8 mouse cellular contexts compared by ENCODE assay signal in the genomic region with DNA sequence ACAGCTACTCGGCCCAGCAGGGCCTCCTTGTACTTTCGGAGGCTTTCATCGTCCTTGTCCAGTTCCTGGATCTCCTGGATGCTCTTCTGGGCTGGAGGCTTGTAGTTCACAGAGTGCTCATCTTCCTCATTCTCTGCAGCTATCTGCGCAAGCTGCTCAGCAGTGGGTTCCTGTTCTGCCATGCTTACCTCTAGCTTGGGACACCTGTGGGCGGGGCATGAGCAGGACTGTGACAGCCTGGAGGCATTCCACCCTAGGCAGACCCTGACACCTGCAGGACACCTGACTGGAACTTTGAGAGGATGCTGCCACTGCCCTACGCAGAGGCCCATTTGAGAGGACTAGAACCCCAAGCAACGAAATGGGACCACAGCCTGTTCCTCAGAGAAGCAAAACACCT. TPM values are rescaled to one million over a fixed set of nuclear protein-coding genes. Genes with fewer than 3 reads are reported as not detected.
DNase-seq lines count a peak whose midpoint lies in the region; ATAC-seq and TF ChIP-seq lines count a peak whose summit lies in the region.

No protein-coding gene starts in this region.

- H3K9me3 ChIP-seq in intestine, embryonic 14.5 days (ENCODE audit: control insufficient read depth, low read length): peaks cover 4% of the 10 kb centered on the region; the same call in 1 of the 2 replicates
- no peaks in the 10 kb centered on the region; the same call in 1 of the 2 replicates for H3K9me3 ChIP-seq in liver, embryonic 15.5 days (replicated peaks)

- H3K36me3 ChIP-seq in intestine, embryonic 14.5 days (ENCODE audit: control insufficient read depth, insufficient read depth, low read length): peaks cover 42% of the 10 kb centered on the region
- peaks cover 47% of the 10 kb centered on the region for H3K36me3 ChIP-seq in liver, embryonic 15.5 days (replicated peaks)
- H3K36me3 ChIP-seq in small intestine, adult 2 months (ENCODE audit: control insufficient read depth, insufficient read depth, low read length): peaks cover 26% of the 10 kb centered on the region

- H3K27ac ChIP-seq in embryonic fibroblast, embryonic 13.5 days (ENCODE audit: insufficient read depth, low read length): peak overlapping the region; percentile 91
- peak overlapping the region; percentile 91; the same call in 1 of the 2 replicates for H3K27ac ChIP-seq in intestine, embryonic 14.5 days (ENCODE audit: low read depth)
- H3K27ac ChIP-seq in liver, embryonic 15.5 days (replicated peaks): peak overlapping the region; percentile 88
- H3K27ac ChIP-seq in small intestine, adult 2 months (ENCODE audit: insufficient read depth, low read depth, low read length): peak overlapping the region; percentile 73

- peak; percentile 31 to 36 for DNase-seq in spleen, adult 18-20 months
- no peak for DNase-seq in spleen, adult 12 weeks (ENCODE audit: low spot score)
- DNase-seq in intestine, embryonic 14.5 days (ENCODE audit: low spot score): peak; percentile 59
- no peak for DNase-seq in right cerebral cortex, postnatal 4 days
- no peak for DNase-seq in ovary, postnatal 10 days (ENCODE audit: low spot score)

- no peaks in the 10 kb centered on the region for H3K27me3 ChIP-seq in intestine, embryonic 14.5 days (replicated peaks; ENCODE audit: control insufficient read depth, insufficient read depth, low read length)
- H3K27me3 ChIP-seq in liver, embryonic 15.5 days: no peaks in the 10 kb centered on the region
- H3K27me3 ChIP-seq in small intestine, adult 2 months (ENCODE audit: control insufficient read depth, insufficient read depth, low read length): no peaks in the 10 kb centered on the region

- peak overlapping the region; percentile 97 for H3K4me2 ChIP-seq in intestine, embryonic 14.5 days (ENCODE audit: low read length)
- peak overlapping the region; percentile 99 for H3K4me2 ChIP-seq in liver, embryonic 15.5 days

- H3K4me3 ChIP-seq in embryonic fibroblast, embryonic 13.5 days (ENCODE audit: insufficient read depth, low read length): peak overlapping the region; percentile 97
- peak overlapping the region; percentile 89 for H3K4me3 ChIP-seq in intestine, embryonic 14.5 days (ENCODE audit: low read depth, low read length)
- H3K4me3 ChIP-seq in liver, embryonic 15.5 days (replicated peaks): peak overlapping the region; percentile 83
- H3K4me3 ChIP-seq in small intestine, adult 2 months (ENCODE audit: low read depth, low read length): peak overlapping the region; percentile 81

- WGBS in intestine, embryonic 14.5 days: 55% methylated on average over 7 of the region's 7 CpGs
- 40% methylated on average over 7 of the region's 7 CpGs for WGBS in liver, embryonic 15.5 days (ENCODE audit: insufficient replicate concordance)
- 21% methylated on average over 7 of the region's 7 CpGs for WGBS in small intestine, adult 2 months

- H3K4me1 ChIP-seq in embryonic fibroblast, embryonic 13.5 days (ENCODE audit: control insufficient read depth, insufficient read depth, low read length): 0 out of 2 replicates have a peak, but pooled peaks cover 6% of the 10 kb centered on the region
- peaks cover 19% of the 10 kb centered on the region for H3K4me1 ChIP-seq in intestine, embryonic 14.5 days (replicated peaks; ENCODE audit: control insufficient read depth, insufficient read depth, low read length)
- peaks cover 63% of the 10 kb centered on the region for H3K4me1 ChIP-seq in liver, embryonic 15.5 days (replicated peaks)
- peaks cover 38% of the 10 kb centered on the region for H3K4me1 ChIP-seq in small intestine, adult 2 months (ENCODE audit: control insufficient read depth, insufficient read depth, insufficient read length, low read length)

- TF ChIP-seq POLR2A in embryonic fibroblast, embryonic 13.5 days (IDR thresholded peaks at IDR 0.05; ENCODE audit: low read depth, low read length): peak; percentile 9; the same call in 1 of the 2 replicates
- TF ChIP-seq POLR2A in small intestine, adult 2 months (IDR thresholded peaks at IDR 0.05; ENCODE audit: low read depth, low read length): no peak; the same call in 1 of the 2 replicates

- H3K9ac ChIP-seq in intestine, embryonic 14.5 days (ENCODE audit: low read length): peak overlapping the region; percentile 93
- peak overlapping the region; percentile 87 for H3K9ac ChIP-seq in liver, embryonic 15.5 days

- no peak for TF ChIP-seq CTCF in embryonic fibroblast, embryonic 13.5 days (IDR thresholded peaks at IDR 0.05; ENCODE audit: borderline replicate concordance, insufficient read depth, low read length)
- TF ChIP-seq CTCF in small intestine, adult 2 months (IDR thresholded peaks at IDR 0.05; ENCODE audit: extremely low read depth, insufficient read length, insufficient replicate concordance, low read depth, low read length): no peak

- ATAC-seq in intestine, embryonic 14.5 days (replicated peaks; ENCODE audit: low FRiP score, low TSS enrichment, low read depth): no peak
- no peak for ATAC-seq in liver, embryonic 15.5 days (ENCODE audit: insufficient read depth)

RNA-seq across cellular contexts. Expression of a gene that starts 1.2 kb away (rescaled TPM):
- 500 and 534 TPM in 2 replicates for polyA plus RNA-seq in embryonic fibroblast, embryonic 13.5 days (2011; ENCODE audit: insufficient read length, low read depth, missing spikeins)
- 627 and 633 TPM in 2 replicates for polyA plus RNA-seq in intestine, embryonic 14.5 days (2014; fragmentation: Nextera tagmentation; extraction: Ambion mirVana)
- polyA plus RNA-seq in liver, embryonic 15.5 days (2015; fragmentation: Nextera tagmentation; extraction: Ambion mirVana): 222 and 238 TPM in 2 replicates
- 489 and 1,022 TPM in 2 replicates for polyA plus RNA-seq in small intestine, adult 2 months (2012; rRNA removed)

RNA-seq across cellular contexts. Expression of a gene that starts 7.1 kb away (rescaled TPM):
- polyA plus RNA-seq in embryonic fibroblast, embryonic 13.5 days (2011; ENCODE audit: insufficient read length, low read depth, missing spikeins): 846 and 907 TPM in 2 replicates
- polyA plus RNA-seq in intestine, embryonic 14.5 days (2014; fragmentation: Nextera tagmentation; extraction: Ambion mirVana): 746 and 800 TPM in 2 replicates
- 635 and 803 TPM in 2 replicates for polyA plus RNA-seq in liver, embryonic 15.5 days (2015; fragmentation: Nextera tagmentation; extraction: Ambion mirVana)
- 442 and 705 TPM in 2 replicates for polyA plus RNA-seq in small intestine, adult 2 months (2012; rRNA removed)

RNA-seq across cellular contexts. Expression of a gene that starts 18.0 kb away (rescaled TPM):
- polyA plus RNA-seq in embryonic fibroblast, embryonic 13.5 days (2011; ENCODE audit: insufficient read length, low read depth, missing spikeins): 112 and 150 TPM in 2 replicates
- polyA plus RNA-seq in intestine, embryonic 14.5 days (2014; fragmentation: Nextera tagmentation; extraction: Ambion mirVana): 387 and 448 TPM in 2 replicates
- polyA plus RNA-seq in liver, embryonic 15.5 days (2015; fragmentation: Nextera tagmentation; extraction: Ambion mirVana): 253 and 277 TPM in 2 replicates
- polyA plus RNA-seq in small intestine, adult 2 months (2012; rRNA removed): 12.0 and 24.0 TPM in 2 replicates

RNA-seq across cellular contexts. Expression of a gene that starts 18.0 kb away (rescaled TPM):
- 78.0 and 87.2 TPM in 2 replicates for polyA plus RNA-seq in embryonic fibroblast, embryonic 13.5 days (2011; ENCODE audit: insufficient read length, low read depth, missing spikeins)
- 244 TPM in 2 replicates for polyA plus RNA-seq in intestine, embryonic 14.5 days (2014; fragmentation: Nextera tagmentation; extraction: Ambion mirVana)
- polyA plus RNA-seq in liver, embryonic 15.5 days (2015; fragmentation: Nextera tagmentation; extraction: Ambion mirVana): 76.2 and 79.0 TPM in 2 replicates
- 46.4 and 97.9 TPM in 2 replicates for polyA plus RNA-seq in small intestine, adult 2 months (2012; rRNA removed)

RNA-seq across cellular contexts. Expression of a gene that starts 28.1 kb away (rescaled TPM):
- not detected in 2 replicates for polyA plus RNA-seq in embryonic fibroblast, embryonic 13.5 days (2011; ENCODE audit: insufficient read length, low read depth, missing spikeins)
- polyA plus RNA-seq in intestine, embryonic 14.5 days (2014; fragmentation: Nextera tagmentation; extraction: Ambion mirVana): 3.5 and 4.4 TPM in 2 replicates
- 14.7 and 15.8 TPM in 2 replicates for polyA plus RNA-seq in liver, embryonic 15.5 days (2015; fragmentation: Nextera tagmentation; extraction: Ambion mirVana)
- 0.98 and 7.2 TPM in 2 replicates for polyA plus RNA-seq in small intestine, adult 2 months (2012; rRNA removed)

Comparison
In these comparisons a context has a peak if more than half of its experiments do, and no peak if none do; other contexts are left out.
1. DNase-seq: peak in spleen, adult 18-20 months (2 of 2) and intestine, embryonic 14.5 days (single experiment); none in spleen, adult 12 weeks (single experiment), right cerebral cortex, postnatal 4 days (single experiment) and ovary, postnatal 10 days (single experiment).
2. Peak in every context shown above with its lines, with median percentiles within 50 percentile points of each other: H3K27ac ChIP-seq and H3K4me3 ChIP-seq.